Mouse (Mus musculus): ENCODE results near the gene Gm16253. TPM values are rescaled to one million over a fixed set of nuclear protein-coding genes. Genes with fewer than 3 reads are reported as not detected.

Gene Gm16253
- polyA plus RNA-seq (2014; fragmentation: Illumina TruSeq; extraction: RNeasy Lipid Tissue Mini Kit (QIAGEN cat#74804); ENCODE audit: low replicate concordance) = not detected

DNA sequence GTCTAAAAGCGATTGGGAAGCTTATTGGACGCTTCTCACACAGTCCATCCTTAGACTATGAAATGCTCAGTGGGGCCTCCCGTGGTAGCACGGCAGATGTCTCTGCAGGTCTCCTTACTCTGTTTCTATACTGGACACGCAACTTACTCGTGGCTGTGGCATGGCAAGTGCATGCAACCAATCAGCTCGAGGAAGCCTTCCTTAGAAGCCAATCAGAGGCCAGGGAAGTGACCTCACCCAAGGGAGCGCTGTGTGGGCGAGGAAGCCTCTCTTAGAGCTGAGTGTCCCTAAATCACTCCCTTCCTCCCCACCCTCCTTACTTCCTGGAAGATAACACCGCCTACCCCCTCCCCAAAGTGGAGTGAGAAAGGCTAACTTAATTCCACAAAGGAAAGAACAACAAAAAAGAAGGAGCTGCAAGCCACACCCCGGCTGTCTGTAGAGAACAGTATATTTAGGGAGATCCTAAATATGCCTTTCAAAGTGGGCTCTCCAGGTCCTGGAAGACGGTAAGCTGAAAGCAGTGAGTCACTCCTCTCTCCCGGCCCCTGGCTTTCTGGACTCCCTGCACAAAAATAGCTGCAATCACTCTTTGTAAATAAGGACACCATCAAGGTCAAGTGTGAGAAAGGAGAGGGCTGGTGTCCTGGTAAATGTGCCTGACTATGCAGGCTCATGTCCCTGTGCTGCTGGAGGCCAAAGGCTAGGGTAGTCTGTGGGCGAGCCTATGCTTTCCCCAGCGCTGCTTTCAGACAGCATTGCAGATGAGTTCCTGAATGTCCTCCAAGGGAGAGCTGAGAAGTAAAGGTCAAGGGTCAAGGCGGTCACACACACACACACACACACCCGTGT is at the start of gene Gm16253:
Gm16253 (plus strand) TSS at position 295 of the 852 bp plus-strand sequence.

DNA sequence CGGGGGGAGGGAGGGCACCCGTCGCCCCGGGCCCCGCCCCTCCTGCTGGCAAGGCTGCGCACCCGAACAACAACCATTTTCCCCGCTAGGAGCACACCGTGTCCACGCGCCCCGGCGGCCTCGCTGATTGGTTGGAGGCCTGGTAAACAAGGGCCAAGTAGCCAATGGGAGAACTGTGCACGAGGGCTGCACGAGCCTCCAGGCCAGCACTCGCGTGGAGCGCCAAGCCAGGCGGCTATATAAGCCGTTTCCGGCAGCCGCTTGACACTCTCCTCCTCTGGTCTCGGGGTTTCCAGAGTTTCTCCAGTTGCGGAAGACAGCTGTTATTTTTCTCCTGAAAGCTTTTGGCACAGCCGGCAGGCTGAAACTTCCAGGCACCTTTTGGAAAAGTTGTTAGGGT is 19.1 kb upstream of the Gm16253 start, which contains the start of gene Txnip:
Txnip (plus strand) TSS at position 264 of the 400 bp plus-strand sequence.

DNA sequence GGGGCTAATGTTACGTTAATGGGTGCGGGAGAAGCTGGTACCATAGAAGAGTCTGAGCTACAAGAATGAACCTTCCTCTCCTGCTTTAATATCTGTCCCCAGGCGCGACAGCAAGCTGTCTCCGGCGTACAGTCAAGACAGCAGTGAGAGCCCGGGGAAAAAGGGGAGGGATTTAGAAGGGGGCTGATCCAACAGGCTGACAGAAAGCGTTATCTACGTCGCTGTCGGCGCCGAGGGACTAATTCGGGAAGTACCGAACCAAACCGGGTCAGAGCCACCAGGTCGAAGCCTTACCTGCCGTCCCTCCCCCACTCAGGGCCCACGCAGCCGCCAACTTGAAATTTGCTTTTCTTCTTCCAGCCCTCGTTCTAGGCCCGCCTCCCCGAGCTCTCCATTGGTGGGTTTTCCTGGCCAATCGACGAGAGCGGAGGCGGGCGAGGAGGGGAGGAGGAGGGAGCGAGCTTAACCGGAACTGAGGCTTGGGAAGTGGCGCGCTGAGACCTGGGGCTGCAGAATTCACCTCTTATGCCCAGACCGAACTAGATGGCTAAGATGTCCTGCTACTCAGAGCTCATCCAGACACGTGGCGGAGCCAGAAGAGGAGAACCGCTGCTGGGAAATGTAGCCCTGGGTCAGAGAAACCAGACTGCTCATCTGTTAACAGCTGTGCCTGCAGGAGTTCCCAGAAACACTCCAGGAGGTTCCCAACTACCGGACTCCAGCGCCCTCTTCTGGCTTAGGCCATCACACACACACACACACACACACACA is 17.2 kb downstream of the Gm16253 start, which contains the start of gene Polr3gl:
Polr3gl (minus strand) TSS at position 392 of the 771 bp plus-strand sequence.

DNA sequence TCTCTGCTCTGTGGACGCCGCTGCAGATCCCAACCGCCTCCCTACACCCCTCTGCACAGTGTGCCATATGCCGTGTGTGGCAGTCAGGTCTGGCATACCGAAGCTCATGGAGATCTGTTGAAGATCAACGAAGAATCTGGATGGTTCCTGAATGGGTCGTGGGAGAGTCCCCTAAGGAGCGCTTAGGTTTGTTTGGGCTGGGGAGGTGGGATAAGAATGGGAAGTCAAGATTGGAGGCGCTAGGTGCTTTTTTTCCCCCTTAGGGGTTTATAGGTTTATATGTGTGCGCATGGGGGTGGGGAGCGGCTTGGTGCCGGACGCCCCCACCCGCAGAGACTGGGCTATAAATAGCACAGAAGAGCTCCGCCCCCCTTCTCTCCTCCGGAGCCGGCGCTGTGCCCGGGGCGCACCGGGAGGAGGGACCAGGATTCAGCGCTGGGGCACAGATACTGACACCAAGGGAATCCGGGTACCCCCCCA is 19.5 kb downstream of the Gm16253 start, which contains the start of gene Ankrd34a:
Ankrd34a (plus strand) TSS at position 409 of the 480 bp plus-strand sequence.

DNA sequence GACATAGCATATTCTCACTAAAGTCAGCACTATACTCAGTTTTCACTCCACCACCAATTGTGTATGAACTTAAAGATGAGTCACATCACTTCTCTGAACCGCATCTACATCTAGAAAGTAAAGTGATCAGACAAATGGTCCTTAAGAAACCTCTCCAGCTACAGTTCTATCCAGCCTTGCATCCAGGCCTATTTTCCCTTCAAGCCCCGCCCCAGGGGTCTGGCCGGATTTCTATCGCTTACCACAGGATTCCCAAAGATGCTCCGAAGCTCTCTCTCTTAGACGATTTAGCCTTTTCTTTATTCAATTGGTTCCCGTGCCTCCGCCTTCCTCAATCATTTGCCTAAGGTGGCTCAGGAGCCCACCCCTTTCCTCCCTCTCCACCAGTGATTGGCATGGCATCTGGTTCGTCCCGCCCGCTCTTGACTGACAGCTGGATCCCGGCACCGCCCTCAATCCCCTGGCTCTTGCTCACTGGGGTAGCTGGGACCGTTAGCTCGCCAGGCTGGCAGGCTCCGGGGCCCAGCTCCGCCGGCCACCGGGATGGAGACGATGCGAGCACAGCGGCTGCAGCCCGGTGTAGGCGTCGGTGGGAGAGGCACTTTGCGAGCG is 24.0 kb downstream of the Gm16253 start, which contains the start of gene Lix1l:
Lix1l (plus strand) TSS at position 511 of the 612 bp plus-strand sequence.

DNA sequence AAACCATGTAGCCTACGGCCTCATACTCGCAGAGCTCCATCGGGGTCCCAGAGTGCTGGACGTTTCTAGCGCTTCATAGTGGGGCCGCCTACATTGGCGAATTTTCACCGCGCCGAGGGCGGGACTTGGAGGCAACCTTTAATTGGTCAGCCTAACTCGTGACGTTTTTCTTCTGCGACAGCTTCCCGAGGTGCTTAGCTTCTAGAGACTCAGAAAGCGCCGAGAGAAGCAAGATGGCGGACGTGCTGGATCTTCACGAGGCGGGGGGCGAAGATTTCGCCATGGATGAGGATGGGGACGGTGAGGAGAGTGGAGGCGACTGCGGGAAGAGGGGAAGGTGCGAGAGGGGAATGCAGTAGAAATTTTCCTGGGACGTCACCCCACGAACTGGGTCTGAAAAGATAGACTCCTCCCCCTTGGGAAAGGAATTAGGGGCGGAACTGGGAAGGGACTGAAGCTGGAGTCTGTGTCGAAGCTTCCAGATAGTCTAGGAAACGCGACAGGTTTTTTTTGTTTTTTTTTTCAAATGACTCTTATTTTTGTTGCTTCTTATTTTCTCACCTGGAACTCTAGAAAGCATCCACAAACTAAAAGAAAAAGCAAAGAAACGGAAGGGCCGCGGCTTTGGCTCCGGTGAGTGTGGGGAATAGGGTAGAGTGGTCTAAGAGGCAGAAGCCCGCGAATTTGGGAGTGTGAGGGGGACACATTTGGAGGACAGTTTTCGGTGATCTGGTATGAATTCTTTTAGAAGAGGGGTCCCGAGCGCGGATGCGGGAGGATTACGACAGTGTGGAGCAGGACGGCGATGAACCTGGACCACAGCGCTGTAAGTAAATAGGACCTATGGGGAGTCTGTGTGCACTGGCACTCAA is 53.2 kb downstream of the Gm16253 start, which contains the start of gene Rbm8a:
Rbm8a (plus strand) TSS at position 205 of the 872 bp plus-strand sequence.

Other genes with a start within 250 kb of the Gm16253 start
- not detected for gene BC107364, start 124.7 kb upstream of the Gm16253 start, polyA plus RNA-seq (2014; fragmentation: Illumina TruSeq; extraction: RNeasy Lipid Tissue Mini Kit (QIAGEN cat#74804); ENCODE audit: low replicate concordance)
- not detected for gene Hfe2, start 51.8 kb upstream of the Gm16253 start, polyA plus RNA-seq (2014; fragmentation: Illumina TruSeq; extraction: RNeasy Lipid Tissue Mini Kit (QIAGEN cat#74804); ENCODE audit: low replicate concordance)
- 165 TPM for gene Txnip, start 19.0 kb upstream of the Gm16253 start, polyA plus RNA-seq (2014; fragmentation: Illumina TruSeq; extraction: RNeasy Lipid Tissue Mini Kit (QIAGEN cat#74804); ENCODE audit: low replicate concordance)
- 36.4 TPM for gene Polr3gl, start 17.2 kb downstream of the Gm16253 start, polyA plus RNA-seq (2014; fragmentation: Illumina TruSeq; extraction: RNeasy Lipid Tissue Mini Kit (QIAGEN cat#74804); ENCODE audit: low replicate concordance)
- not detected for gene Ankrd34a, start 19.7 kb downstream of the Gm16253 start, polyA plus RNA-seq (2014; fragmentation: Illumina TruSeq; extraction: RNeasy Lipid Tissue Mini Kit (QIAGEN cat#74804); ENCODE audit: low replicate concordance)
- gene Lix1l, start 24.2 kb downstream of the Gm16253 start, polyA plus RNA-seq (2014; fragmentation: Illumina TruSeq; extraction: RNeasy Lipid Tissue Mini Kit (QIAGEN cat#74804); ENCODE audit: low replicate concordance) = 6.1 TPM
- gene Rbm8a, start 52.9 kb downstream of the Gm16253 start, polyA plus RNA-seq (2014; fragmentation: Illumina TruSeq; extraction: RNeasy Lipid Tissue Mini Kit (QIAGEN cat#74804); ENCODE audit: low replicate concordance) = 26.9 TPM
- 12.0 TPM for gene Pex11b, start 58.4 kb downstream of the Gm16253 start, polyA plus RNA-seq (2014; fragmentation: Illumina TruSeq; extraction: RNeasy Lipid Tissue Mini Kit (QIAGEN cat#74804); ENCODE audit: low replicate concordance)
- not detected for gene Gm42957, start 58.5 kb downstream of the Gm16253 start, polyA plus RNA-seq (2014; fragmentation: Illumina TruSeq; extraction: RNeasy Lipid Tissue Mini Kit (QIAGEN cat#74804); ENCODE audit: low replicate concordance)
- 0.15 TPM for gene Itga10, start 68.6 kb downstream of the Gm16253 start, polyA plus RNA-seq (2014; fragmentation: Illumina TruSeq; extraction: RNeasy Lipid Tissue Mini Kit (QIAGEN cat#74804); ENCODE audit: low replicate concordance)
- gene Ankrd35, start 93.1 kb downstream of the Gm16253 start, polyA plus RNA-seq (2014; fragmentation: Illumina TruSeq; extraction: RNeasy Lipid Tissue Mini Kit (QIAGEN cat#74804); ENCODE audit: low replicate concordance) = 0.15 TPM
- gene Pias3, start 119.4 kb downstream of the Gm16253 start, polyA plus RNA-seq (2014; fragmentation: Illumina TruSeq; extraction: RNeasy Lipid Tissue Mini Kit (QIAGEN cat#74804); ENCODE audit: low replicate concordance) = 1.9 TPM
- gene Nudt17, start 131.6 kb downstream of the Gm16253 start, polyA plus RNA-seq (2014; fragmentation: Illumina TruSeq; extraction: RNeasy Lipid Tissue Mini Kit (QIAGEN cat#74804); ENCODE audit: low replicate concordance) = not detected
- gene Polr3c, start 150.6 kb downstream of the Gm16253 start, polyA plus RNA-seq (2014; fragmentation: Illumina TruSeq; extraction: RNeasy Lipid Tissue Mini Kit (QIAGEN cat#74804); ENCODE audit: low replicate concordance) = 28.3 TPM
- 191 TPM for gene Rnf115, start 150.7 kb downstream of the Gm16253 start, polyA plus RNA-seq (2014; fragmentation: Illumina TruSeq; extraction: RNeasy Lipid Tissue Mini Kit (QIAGEN cat#74804); ENCODE audit: low replicate concordance)